In genomic region chr9:104443236-104443635, GRCm38 (mm10) we compare ENCODE assay signal across 16 mouse cellular contexts.
"Had no signal": no experiment of that assay in that cellular context is flagged by ENCODE, and none has a peak within 500 bp of the region (broad histone marks: within the 10 kb centered on the region; RNA-seq: fewer than 3 reads in every experiment).

No protein-coding gene starts in this region.

- H3K4me3 ChIP-seq: kidney, embryonic 15.5 days; limb, embryonic 10.5 days; limb, embryonic 13.5 days; liver, embryonic 13.5 days; megakaryocyte, embryonic 14.5 days; midbrain, embryonic 10.5 days; midbrain, embryonic 13.5 days had no signal

- DNase-seq: kidney, adult 11 months; kidney, adult 8-10 months; kidney, postnatal 10 days; kidney, postnatal 36 days; liver, embryonic 13.5 days; right cerebral cortex, postnatal 4 days; thymus, adult 2 months; thymus, postnatal 14 days; thymus, postnatal 4 days had no signal

- H3K9ac ChIP-seq: kidney, embryonic 15.5 days; limb, embryonic 13.5 days; liver, embryonic 13.5 days; midbrain, embryonic 13.5 days had no signal

- H3K27ac ChIP-seq: kidney, embryonic 15.5 days; limb, embryonic 10.5 days; limb, embryonic 13.5 days; liver, embryonic 13.5 days; midbrain, embryonic 10.5 days; midbrain, embryonic 13.5 days; stomach, postnatal 0 days had no signal

- H3K4me1 ChIP-seq: kidney, embryonic 15.5 days; limb, embryonic 10.5 days; limb, embryonic 13.5 days; liver, embryonic 13.5 days; megakaryocyte, embryonic 14.5 days; midbrain, embryonic 10.5 days; midbrain, embryonic 13.5 days had no signal

- H3K36me3 ChIP-seq: kidney, embryonic 15.5 days; limb, embryonic 10.5 days; limb, embryonic 13.5 days; liver, embryonic 13.5 days; midbrain, embryonic 10.5 days; midbrain, embryonic 13.5 days had no signal

- ATAC-seq: midbrain, embryonic 13.5 days had no signal

- H3K9me3 ChIP-seq: kidney, embryonic 15.5 days; limb, embryonic 10.5 days; megakaryocyte, embryonic 14.5 days; midbrain, embryonic 10.5 days; midbrain, embryonic 13.5 days had no signal

- H3K27me3 ChIP-seq: kidney, embryonic 15.5 days; limb, embryonic 13.5 days; liver, embryonic 13.5 days; megakaryocyte, embryonic 14.5 days; midbrain, embryonic 13.5 days had no signal

- H3K4me2 ChIP-seq: kidney, embryonic 15.5 days; limb, embryonic 13.5 days; liver, embryonic 13.5 days; midbrain, embryonic 13.5 days had no signal
